Mouse (Mus musculus) gastrocnemius, adult 2 months (tissue): ENCODE data around the gene Il17rd. TPM values are rescaled to one million over a fixed set of nuclear protein-coding genes. Genes with fewer than 3 reads are reported as not detected.

Source experiments
- DNase-seq: peaks from one replicate; pipeline ENCODE4 v3.0.0; 2022
- H3K27ac ChIP-seq: fragments of 200-600 bp; 2 replicates; pipeline ENCODE4 v1.8.1; 2022; ENCODE audit warnings: mild to moderate bottlenecking
- H3K4me3 ChIP-seq: fragments of 200-600 bp; 2 replicates; pipeline ENCODE4 v1.8.1; 2022; ENCODE audit warnings: mild to moderate bottlenecking, moderate library complexity
- CTCF ChIP-seq: fragments of 200-600 bp; IDR thresholded peaks from 2 replicates; pipeline ENCODE4 v1.8.1; 2022; ENCODE audit warnings: antibody characterized with exemption, mild to moderate bottlenecking, moderate library complexity
- intact Hi-C: fragments of 180-260 bp; cut with DNase I; formaldehyde crosslinking; loops from one replicate; pipeline ENCODE4 v1.15.1; 2025
- total RNA-seq, 2 experiments: library from RNA; stranded (reverse); gene quantifications; 2 replicates each; pipeline ENCODE4 v1.2.3; 2021

Il17rd gene
- total RNA-seq, 2 experiments from 2014 or later: 2.1 to 3.0 TPM

GRCm38 (mm10) chr14:27142680-27143079, 103.9 kb downstream of the Il17rd start:
- Histone ChIP-seq H3K27ac (no peak overlapping the region), H3K4me3 (no peak overlapping the region)
- intact Hi-C loops: no loop called here
- no peak for TF ChIP-seq CTCF
- DNase-seq: no peak

GRCm38 (mm10) chr14:27145171-27146045, 106.7 kb downstream of the Il17rd start:
- DNase-seq: peak; percentile 54
- no peak for TF ChIP-seq CTCF
- H3K4me3 ChIP-seq: no peak overlapping the region
- H3K27ac ChIP-seq: peak overlapping the region; percentile 44; the same call in 1 of the 2 replicates
- intact Hi-C loops: no loop called here

- Histone ChIP-seq H3K4me3 (no peak overlapping the region), H3K27ac (no peak overlapping the region)
- intact Hi-C loops: no loop called here
- TF ChIP-seq CTCF: no peak
- DNase-seq: no peak
These were observed 109.0 kb downstream of the Il17rd start for GRCm38 (mm10) chr14:27147726-27148125.

- TF ChIP-seq CTCF: no peak
- H3K27ac ChIP-seq: no peak overlapping the region
These were observed 110.7 kb downstream of the Il17rd start for GRCm38 (mm10) chr14:27149401-27149800.

GRCm38 (mm10) chr14:27150011-27150640, 111.4 kb downstream of the Il17rd start:
- no peak overlapping the region for H3K4me3 ChIP-seq
- no peak overlapping the region for H3K27ac ChIP-seq
- TF ChIP-seq CTCF: no peak
- DNase-seq: no peak
- intact Hi-C loops: no loop called here

More at GRCm38 (mm10) chr14:27149401-27149800, 110.7 kb downstream of the Il17rd start:
- no peak overlapping the region for H3K4me3 ChIP-seq
- intact Hi-C loops: no loop called here
- no peak for DNase-seq

- no peak overlapping the region for H3K4me3 ChIP-seq
- H3K27ac ChIP-seq: peak overlapping the region; percentile 81
- intact Hi-C loops: no loop called here
- TF ChIP-seq CTCF: no peak
- DNase-seq: peak; percentile 70
These were observed 112.7 kb downstream of the Il17rd start for GRCm38 (mm10) chr14:27151432-27151831.

GRCm38 (mm10) chr14:27155088-27155487, 116.3 kb downstream of the Il17rd start:
- H3K27ac ChIP-seq: no peak overlapping the region
- TF ChIP-seq CTCF: no peak
- no peak overlapping the region for H3K4me3 ChIP-seq
- no peak for DNase-seq
- intact Hi-C loops: no loop called here

GRCm38 (mm10) chr14:27156032-27156431, 117.3 kb downstream of the Il17rd start:
- Histone ChIP-seq H3K4me3 (no peak overlapping the region), H3K27ac (no peak overlapping the region)
- TF ChIP-seq CTCF: no peak
- DNase-seq: no peak
- intact Hi-C loops: no loop called here

Other genes starting within 250 kb of the Il17rd start
- gene Asb14, start 144.4 kb upstream of the Il17rd start, total RNA-seq: 100 to 1,000 TPM; 118 to 142 TPM
- 10 to 100 TPM; 18.6 to 21.6 TPM for gene Appl1, start 67.7 kb upstream of the Il17rd start, total RNA-seq
- not detected for gene Hesx1, start 44.5 kb upstream of the Il17rd start, total RNA-seq
- 10 to 100 TPM in 1 of 2 experiments, 1 to 10 TPM in 1; 8.5 to 20.0 TPM for gene Arhgef3, start 76.0 kb downstream of the Il17rd start, total RNA-seq